Mouse (Mus musculus): ENCODE measurements around the gene Sv2b. TPM values are rescaled to one million over a fixed set of nuclear protein-coding genes. Genes with fewer than 3 reads are reported as not detected.

Gene Sv2b
- polyA plus RNA-seq, 1 experiment: 7.0 TPM

DNA sequence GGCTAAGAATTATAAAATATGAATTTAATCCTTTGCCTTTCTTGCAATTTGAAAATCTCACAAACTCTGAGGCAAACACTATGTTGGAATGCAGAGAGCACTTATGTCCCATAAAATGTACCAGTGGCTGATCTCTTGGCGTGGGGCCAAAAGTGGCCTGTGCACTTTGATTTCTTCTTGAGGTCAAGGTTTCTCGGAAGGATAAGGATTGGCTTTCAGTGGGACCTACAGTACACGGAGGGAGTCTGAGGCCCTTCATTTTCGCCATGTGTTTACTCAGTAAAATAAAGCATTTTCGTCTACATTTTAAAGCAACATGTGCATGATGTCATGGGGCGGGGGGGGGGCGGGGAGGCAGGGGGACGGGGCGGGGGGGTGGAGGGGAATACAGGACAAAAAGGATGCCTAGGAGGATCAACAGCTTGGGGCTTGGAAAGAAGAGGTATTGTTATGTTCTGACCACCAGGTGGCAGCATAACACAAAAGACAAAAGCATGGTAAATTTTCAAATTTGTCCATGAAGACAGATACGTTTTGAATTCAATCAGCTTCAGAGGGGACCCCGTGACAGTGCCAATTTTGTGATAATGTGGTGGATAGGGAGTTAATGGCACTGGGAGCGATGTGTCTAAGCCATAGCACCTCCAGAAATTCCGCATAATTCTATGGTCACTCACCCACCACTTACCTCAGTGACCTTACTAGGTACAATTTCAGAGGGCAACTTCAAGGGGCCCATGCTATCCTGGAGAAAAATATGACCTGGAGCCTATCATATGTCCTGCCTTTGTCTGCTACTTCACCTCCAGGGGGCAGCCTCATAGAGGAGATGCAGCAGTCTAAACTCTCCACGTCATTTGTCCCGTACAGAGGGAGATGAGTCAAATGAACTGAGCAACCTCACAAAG lies 174.1 kb downstream of the Sv2b start:
- TF ChIP-seq CTCF (IDR thresholded peaks at IDR 0.05; ENCODE audit: borderline replicate concordance, extremely low read depth, insufficient read depth, insufficient read length) (peak; percentile 53; the same call in 1 of the 2 replicates), POLR2A (IDR thresholded peaks at IDR 0.05; ENCODE audit: borderline replicate concordance, extremely low read depth, insufficient read depth, insufficient read length, poor library complexity, severe bottlenecking) (no peak)
- peak; percentile 85 for DNase-seq (ENCODE audit: low read depth)

DNA sequence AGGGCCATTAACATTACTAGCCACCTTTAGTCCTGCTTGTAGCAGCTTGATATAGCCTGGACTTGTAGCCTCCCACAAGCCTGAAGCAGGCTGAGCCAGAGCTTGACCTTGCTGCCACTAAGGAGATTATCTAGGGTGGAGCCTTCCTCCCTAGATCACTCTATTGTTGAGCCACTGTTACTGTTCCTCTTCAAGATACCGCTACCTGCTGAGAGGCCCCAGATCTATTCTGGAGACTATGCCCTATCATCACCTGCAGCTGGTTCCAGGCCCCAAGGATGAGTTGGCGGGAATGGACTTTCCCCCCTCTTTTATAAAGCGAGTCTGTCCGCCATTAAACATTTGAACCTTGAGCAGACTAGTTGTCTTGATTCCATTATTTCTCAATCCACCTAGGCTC lies 181.0 kb downstream of the Sv2b start:
- no peak for TF ChIP-seq POLR2A (IDR thresholded peaks at IDR 0.05; ENCODE audit: borderline replicate concordance, extremely low read depth, insufficient read depth, insufficient read length, poor library complexity, severe bottlenecking)
- no peak for TF ChIP-seq CTCF (IDR thresholded peaks at IDR 0.05; ENCODE audit: borderline replicate concordance, extremely low read depth, insufficient read depth, insufficient read length)
- DNase-seq (ENCODE audit: low read depth): no peak

GRCm38 (mm10) chr7:75124067-75124466 lies 185.0 kb downstream of the Sv2b start:
- TF ChIP-seq POLR2A (IDR thresholded peaks at IDR 0.05; ENCODE audit: borderline replicate concordance, extremely low read depth, insufficient read depth, insufficient read length, poor library complexity, severe bottlenecking) (no peak), CTCF (IDR thresholded peaks at IDR 0.05; ENCODE audit: borderline replicate concordance, extremely low read depth, insufficient read depth, insufficient read length) (no peak)
- DNase-seq (ENCODE audit: low read depth): no peak

DNA sequence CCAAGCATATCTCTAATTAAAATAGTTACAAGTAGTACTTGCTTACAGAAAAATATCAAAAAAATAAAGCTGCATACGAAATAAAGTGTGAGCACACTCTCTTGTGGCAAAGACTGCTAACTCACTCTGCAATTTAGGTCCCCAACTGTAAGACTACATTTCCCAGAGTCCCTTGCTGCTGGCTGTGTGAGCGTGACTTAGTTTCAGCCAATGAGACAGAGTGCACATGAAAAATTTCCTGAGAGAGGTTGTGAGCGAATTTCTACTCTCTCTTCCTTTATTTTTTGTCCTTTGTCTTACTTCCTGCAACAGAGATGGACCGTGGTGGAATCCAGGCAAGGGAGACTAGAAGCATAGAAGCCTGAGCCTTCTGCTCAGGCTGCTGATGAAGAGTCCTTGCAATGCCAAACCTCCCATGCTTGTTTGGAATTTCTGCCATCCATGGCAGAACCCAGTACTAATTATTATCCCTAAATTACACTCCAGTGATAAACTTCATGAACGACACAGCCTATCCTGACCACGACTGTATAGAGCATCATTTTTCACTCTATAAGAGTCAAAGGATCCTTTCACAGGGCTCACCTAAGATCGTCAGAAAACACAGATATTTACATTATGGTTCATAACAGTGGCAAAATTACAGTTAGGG lies 190.9 kb downstream of the Sv2b start:
- DNase-seq (ENCODE audit: low read depth): peak; percentile 90
- TF ChIP-seq POLR2A (IDR thresholded peaks at IDR 0.05; ENCODE audit: borderline replicate concordance, extremely low read depth, insufficient read depth, insufficient read length, poor library complexity, severe bottlenecking) (no peak), CTCF (IDR thresholded peaks at IDR 0.05; ENCODE audit: borderline replicate concordance, extremely low read depth, insufficient read depth, insufficient read length) (no peak)

DNA sequence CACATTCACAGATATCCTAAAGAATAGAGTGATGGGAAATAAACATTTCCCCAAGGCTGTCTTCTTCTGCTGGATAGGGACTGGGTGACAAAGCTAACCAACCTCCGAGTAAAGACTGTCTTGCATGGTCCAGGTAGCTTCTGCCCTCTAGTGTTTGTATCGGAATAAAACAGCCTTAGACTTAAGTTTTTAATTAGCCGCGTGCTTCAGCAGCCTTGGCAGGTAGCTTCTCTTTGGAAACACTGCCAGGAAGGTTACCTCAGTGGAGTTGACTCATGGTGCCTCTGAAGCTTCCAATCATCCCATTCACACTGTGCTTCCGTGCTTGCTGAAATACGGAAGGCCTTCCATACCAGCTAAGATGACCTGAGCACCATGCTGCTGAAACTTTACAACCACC lies 198.4 kb downstream of the Sv2b start:
- TF ChIP-seq CTCF (IDR thresholded peaks at IDR 0.05; ENCODE audit: borderline replicate concordance, extremely low read depth, insufficient read depth, insufficient read length) (peak; percentile 68; the same call in 1 of the 2 replicates), POLR2A (IDR thresholded peaks at IDR 0.05; ENCODE audit: borderline replicate concordance, extremely low read depth, insufficient read depth, insufficient read length, poor library complexity, severe bottlenecking) (no peak)
- DNase-seq (ENCODE audit: low read depth): peak; percentile 94

DNA sequence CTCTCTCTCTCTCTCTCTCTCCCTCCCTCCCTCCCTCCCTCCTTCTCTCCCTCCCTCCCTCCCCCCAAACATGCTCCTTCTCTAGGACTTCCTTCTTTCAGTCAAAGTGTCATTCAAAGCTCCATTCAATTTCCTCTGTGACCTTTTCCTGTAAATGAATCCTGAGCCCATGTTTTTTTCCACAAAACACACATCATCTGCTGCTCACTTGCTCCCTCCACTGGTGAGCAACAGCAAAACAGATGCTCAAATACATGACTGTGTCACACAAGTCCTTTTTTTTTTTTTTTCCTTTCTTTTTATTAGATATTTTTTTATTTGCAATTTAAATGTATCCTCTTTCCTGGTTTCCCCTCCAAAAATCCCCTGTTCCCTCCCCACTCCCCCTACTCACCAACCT lies 201.6 kb downstream of the Sv2b start:
- peak; percentile 72; the same call in 1 of the 2 replicates for TF ChIP-seq CTCF (IDR thresholded peaks at IDR 0.05; ENCODE audit: borderline replicate concordance, extremely low read depth, insufficient read depth, insufficient read length)
- no peak for TF ChIP-seq POLR2A (IDR thresholded peaks at IDR 0.05; ENCODE audit: borderline replicate concordance, extremely low read depth, insufficient read depth, insufficient read length, poor library complexity, severe bottlenecking)
- DNase-seq (ENCODE audit: low read depth): peak; percentile 78

DNA sequence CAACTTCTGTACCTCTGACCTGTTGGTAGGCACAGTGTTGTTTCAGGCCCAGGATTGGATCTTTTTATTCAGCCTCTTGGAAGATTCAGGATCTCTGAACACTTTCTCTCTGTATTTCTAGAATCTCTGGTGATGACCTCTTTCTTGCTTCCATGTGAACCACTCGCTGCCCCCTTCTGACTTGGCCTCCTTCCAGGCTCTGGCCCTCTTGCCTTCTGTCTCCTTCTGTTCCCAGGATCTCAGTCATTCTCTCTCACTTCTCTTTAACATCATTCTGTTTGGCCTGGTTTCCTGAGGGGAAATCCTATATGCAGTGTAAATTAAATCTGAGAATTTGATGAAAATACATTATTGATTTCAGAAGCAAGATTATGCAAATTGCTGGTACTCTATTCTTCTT lies 205.2 kb downstream of the Sv2b start:
- DNase-seq (ENCODE audit: low read depth): peak; percentile 29
- no peak for TF ChIP-seq CTCF (IDR thresholded peaks at IDR 0.05; ENCODE audit: borderline replicate concordance, extremely low read depth, insufficient read depth, insufficient read length)
- TF ChIP-seq POLR2A (IDR thresholded peaks at IDR 0.05; ENCODE audit: borderline replicate concordance, extremely low read depth, insufficient read depth, insufficient read length, poor library complexity, severe bottlenecking): no peak

DNA sequence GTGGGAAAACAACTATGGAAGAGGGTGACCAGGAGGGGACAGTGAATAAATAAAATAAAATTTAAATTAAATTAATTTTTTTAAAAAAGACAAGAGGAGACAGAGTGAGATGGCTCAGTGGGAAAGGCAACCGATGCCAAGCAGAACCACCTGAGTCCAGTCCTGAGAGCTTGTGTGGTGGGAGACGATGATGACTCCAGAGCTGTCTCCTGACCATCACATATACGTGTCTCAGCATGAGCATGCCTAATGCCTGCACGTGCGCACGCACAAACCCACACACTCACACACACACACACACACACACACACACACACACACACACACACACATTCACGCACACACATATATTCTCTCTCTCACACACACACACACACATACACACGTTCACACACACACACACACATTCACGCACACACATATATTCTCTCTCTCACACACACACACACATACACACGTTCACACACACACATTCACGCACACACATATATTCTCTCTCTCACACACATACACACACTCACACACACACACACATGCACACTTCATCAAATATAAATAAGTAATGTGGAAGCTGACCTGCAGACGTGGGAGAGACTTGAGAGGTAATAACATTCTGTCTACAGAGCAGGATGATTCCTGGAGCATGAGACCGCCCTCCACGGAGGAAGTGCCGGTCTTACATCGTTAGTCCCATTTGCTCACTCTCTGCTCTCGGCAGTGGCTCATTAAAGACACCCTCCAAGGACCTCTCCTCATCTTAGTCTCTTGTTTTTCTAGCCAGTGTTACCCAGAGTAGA lies 206.3 kb downstream of the Sv2b start:
- peak; percentile 66 for DNase-seq (ENCODE audit: low read depth)
- TF ChIP-seq CTCF (IDR thresholded peaks at IDR 0.05; ENCODE audit: borderline replicate concordance, extremely low read depth, insufficient read depth, insufficient read length) (no peak), POLR2A (IDR thresholded peaks at IDR 0.05; ENCODE audit: borderline replicate concordance, extremely low read depth, insufficient read depth, insufficient read length, poor library complexity, severe bottlenecking) (no peak)

GRCm38 (mm10) chr7:75085473-75085872 lies 223.6 kb downstream of the Sv2b start:
- no peak for DNase-seq (ENCODE audit: low read depth)
- TF ChIP-seq CTCF (IDR thresholded peaks at IDR 0.05; ENCODE audit: borderline replicate concordance, extremely low read depth, insufficient read depth, insufficient read length) (no peak), POLR2A (IDR thresholded peaks at IDR 0.05; ENCODE audit: borderline replicate concordance, extremely low read depth, insufficient read depth, insufficient read length, poor library complexity, severe bottlenecking) (no peak)

GRCm38 (mm10) chr7:75080163-75080562 lies 228.9 kb downstream of the Sv2b start:
- no peak for TF ChIP-seq CTCF (IDR thresholded peaks at IDR 0.05; ENCODE audit: borderline replicate concordance, extremely low read depth, insufficient read depth, insufficient read length)
- no peak for TF ChIP-seq POLR2A (IDR thresholded peaks at IDR 0.05; ENCODE audit: borderline replicate concordance, extremely low read depth, insufficient read depth, insufficient read length, poor library complexity, severe bottlenecking)
- DNase-seq (ENCODE audit: low read depth): no peak
